Mouse (Mus musculus) heart, postnatal 25 days (tissue): Measurements from ENCODE around the gene Nexn. TPM values are rescaled to one million over a fixed set of nuclear protein-coding genes. Genes with fewer than 3 reads are reported as not detected.
"Not testable (repeated sequence)": the region's sequence is repeated elsewhere in the genome, so short reads cannot be mapped to it uniquely, and the experiment has no call there.

ENCODE experiments used
- DNase-seq: peaks from one replicate; pipeline ENCODE4 v3.0.0; 2022; ENCODE audit warnings: low spot score
- intact Hi-C: fragments of 180-260 bp; cut with DNase I; formaldehyde crosslinking; loops from one replicate; pipeline ENCODE4 v1.15.1; 2025
- total RNA-seq, 2 experiments: library from RNA; stranded (reverse); gene quantifications; 2 replicates each; pipeline ENCODE4 v1.2.3; 2021

The Nexn gene
- total RNA-seq, 2 experiments from 2014 or later = 324 to 334 TPM

- intact Hi-C loops = no loop called here
- no peak for DNase-seq
Measured at GRCm38 (mm10) chr3:152207156-152207555, 59.0 kb downstream of the Nexn start.

DNA sequence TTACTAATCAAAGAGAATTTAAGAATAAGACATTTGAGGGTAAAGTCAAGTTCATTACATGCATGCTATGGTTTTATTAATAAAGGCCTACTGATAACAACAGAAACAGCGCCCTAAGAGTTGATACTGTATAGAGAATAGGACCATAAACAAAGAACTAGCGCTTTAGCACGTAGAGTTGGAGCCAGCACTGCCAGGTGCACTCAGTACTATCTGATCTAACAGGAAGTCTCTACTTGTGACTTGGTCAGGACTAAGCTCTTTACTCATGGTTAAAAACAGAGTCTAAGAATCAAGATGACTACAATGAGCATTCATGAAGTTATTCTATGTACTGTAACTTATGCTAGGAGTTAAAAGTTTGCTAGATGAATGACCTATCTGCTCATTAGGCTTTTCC, 61.6 kb downstream of the Nexn start:
- intact Hi-C loops = no loop called here
- DNase-seq = no peak

GRCm38 (mm10) chr3:152203996-152204395, 62.2 kb downstream of the Nexn start:
- no peak for DNase-seq
- intact Hi-C loops = no loop called here

- no peak for DNase-seq
- intact Hi-C loops = no loop called here
Measured at GRCm38 (mm10) chr3:152203411-152203810, 62.7 kb downstream of the Nexn start.

GRCm38 (mm10) chr3:152202942-152203341, 63.2 kb downstream of the Nexn start:
- intact Hi-C loops = no loop called here
- no peak for DNase-seq

DNA sequence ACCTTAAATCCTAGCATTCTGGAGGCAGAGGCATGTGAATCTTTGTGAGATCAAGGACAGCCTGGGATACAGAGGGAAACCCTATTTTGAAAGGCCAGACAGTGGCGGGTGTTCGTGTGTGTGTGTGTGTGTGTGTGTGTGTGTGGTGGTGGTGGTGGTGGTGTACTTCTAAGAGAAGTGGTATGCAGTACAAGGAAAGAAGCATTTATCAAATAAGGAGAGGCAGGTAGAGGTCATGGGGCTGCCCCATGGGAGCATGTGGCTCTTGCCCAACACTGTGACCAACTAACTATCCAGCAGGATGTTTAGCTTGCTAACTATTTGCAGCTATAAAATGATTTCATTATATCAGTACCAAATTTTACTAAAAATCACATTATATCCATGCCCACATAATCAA, 64.5 kb downstream of the Nexn start:
- intact Hi-C loops = no loop called here
- DNase-seq = no peak

DNA sequence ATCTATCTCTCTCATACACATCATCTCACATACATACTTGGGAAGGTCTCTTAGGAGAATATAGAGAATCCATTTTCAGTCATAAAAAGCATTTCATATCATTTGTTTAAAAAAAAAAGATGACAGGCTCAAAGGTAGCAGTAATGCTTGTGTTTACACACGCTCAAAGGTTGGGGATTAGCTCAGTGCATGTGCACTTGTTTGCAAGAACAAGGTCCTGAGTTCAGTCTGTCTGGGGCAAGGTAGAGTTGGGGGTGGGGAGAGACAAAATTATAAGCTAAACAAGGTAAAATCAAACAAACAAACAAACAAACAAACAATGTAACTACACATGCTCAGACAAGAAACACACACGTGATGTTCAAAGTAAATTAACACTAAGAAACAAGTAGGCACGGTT, 65.0 kb downstream of the Nexn start:
- intact Hi-C loops = no loop called here
- DNase-seq = no peak

DNA sequence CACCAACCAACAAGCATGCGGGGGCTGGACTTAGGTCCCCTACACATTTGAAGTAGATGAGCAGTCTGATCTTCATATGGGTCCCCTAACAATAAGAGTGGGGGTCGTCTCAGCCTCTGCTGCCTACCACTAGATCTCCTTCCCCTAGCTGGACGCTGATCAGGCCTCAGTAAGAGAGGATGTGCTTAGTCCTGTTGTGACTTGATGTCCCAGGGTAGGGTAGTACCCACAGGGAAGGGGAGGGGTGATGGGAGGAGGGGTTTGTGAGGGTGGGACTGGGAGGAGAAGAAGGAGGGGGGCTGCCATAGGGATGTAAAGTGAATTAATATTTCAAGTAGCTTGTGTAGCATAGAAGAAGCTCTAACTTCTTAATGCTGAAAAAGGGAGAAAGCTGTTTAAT, 67.0 kb downstream of the Nexn start:
- intact Hi-C loops = no loop called here
- no peak for DNase-seq

DNA sequence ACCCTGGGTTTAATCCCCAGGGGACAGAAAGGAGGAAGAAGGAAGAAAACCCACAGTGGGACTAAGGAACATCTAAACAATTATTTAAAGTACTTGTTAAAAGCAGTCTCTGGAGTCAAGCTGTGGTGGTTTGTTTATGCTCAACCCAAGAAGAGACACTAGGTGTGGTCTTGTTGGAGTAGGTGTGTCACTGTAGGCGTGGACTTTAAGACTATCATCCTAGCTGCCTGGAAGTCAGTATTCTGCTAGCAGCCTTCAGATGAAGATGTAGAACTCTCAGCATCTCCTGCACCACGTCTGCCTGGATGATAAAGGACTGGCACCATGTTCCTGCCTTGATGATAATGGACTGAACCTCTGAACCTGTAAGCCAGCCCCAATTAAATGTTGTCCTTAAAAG, 68.9 kb downstream of the Nexn start:
- intact Hi-C loops, DNase-seq: not testable (repeated sequence)

DNA sequence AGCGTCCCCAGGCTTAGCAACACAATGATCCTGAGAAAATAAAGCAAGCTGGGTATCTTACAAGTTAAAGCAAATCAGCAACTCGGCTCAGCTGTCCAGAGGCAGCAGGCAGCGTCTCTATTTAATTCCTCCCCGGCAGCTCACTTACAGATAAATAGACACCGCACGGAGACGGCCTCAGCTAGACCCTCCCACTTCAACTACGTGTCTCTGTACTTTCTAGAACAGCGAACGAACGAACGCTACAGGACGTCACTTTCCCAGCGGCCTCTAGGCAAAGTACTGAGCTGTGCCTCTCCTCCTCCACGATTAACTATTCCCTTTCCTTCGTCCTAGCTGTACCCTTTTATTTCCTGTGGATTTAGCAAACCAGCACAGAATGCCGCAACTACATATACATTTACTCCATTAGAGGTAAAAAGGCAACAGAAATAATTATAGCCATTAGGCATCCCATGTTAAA, 72.5 kb downstream of the Nexn start:
- intact Hi-C loops = loop anchor here (1.0 to 5.0 kb wide), 3 partner anchors 17 to 81 kb away; partner anchors contain the start of genes Dnajb4, Fubp1 and Gipc2
- peak; percentile 84 for DNase-seq

- intact Hi-C loops = loop anchor here (1.0 to 5.0 kb wide), 3 partner anchors 17 to 81 kb away; partner anchors contain the start of genes Dnajb4, Fubp1 and Gipc2
- DNase-seq = no peak
Measured at GRCm38 (mm10) chr3:152193177-152193576, 73.0 kb downstream of the Nexn start.

DNA sequence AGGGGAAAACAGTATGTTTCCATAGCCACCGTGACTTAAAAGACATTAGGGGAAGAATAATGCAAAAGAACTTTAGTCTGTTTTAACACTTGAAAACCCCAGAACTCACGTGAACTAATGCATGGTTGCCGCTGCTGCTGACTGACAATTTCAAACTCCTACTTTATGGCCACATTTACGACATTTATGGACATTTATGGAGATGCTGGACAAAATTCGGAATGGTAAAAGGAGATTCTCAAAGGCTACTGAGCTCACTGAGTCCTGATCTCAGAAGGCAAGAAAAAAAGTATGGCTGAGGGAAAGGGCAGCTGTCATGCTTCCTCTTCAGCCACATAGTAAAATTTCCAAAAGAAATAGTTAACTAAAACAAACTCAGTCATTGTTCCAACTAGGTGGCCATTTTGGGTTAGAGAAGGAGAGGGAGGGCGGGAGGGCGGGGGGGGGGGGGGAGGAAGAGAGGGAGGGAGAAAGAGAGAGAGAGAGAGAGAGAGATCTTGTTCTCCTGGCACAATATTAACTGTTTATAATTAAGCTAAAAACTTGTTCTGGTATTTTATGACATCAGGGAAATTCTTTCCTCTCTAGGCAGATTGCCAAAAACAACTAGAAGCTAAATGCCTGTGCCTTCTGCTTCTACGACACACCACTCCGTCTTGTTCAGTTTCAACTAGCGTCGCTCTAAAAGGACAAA, 73.8 kb downstream of the Nexn start:
- DNase-seq = no peak
- intact Hi-C loops = loop anchor here (5.0 kb wide), 1 partner anchor 80 kb away; no protein-coding TSS in a partner anchor

DNA sequence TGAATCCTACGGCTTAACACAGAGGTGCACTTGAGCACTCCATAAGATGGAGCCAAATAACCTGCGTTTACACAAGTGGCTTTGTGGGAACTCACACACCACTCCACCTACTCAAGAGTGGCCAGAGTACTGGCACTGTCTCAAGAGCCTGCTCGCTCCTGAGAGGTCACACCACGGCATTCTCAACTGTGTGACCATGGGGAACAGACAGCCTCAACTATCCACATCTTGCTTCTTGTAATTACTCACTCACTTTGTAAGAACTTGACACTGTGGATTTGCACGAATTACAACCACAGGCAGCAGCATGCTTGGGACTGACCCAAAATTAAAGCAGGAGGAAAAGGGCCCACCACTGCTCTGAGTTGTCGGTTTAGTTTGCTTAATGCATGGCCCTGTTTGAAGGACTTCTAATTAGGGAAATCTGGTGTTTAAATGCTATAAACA, 74.3 kb downstream of the Nexn start:
- intact Hi-C loops = loop anchor here (5.0 kb wide), 1 partner anchor 80 kb away; no protein-coding TSS in a partner anchor
- peak; percentile 15 for DNase-seq

- no peak for DNase-seq
Measured at GRCm38 (mm10) chr3:152190679-152191477, 75.3 kb downstream of the Nexn start.

GRCm38 (mm10) chr3:152189306-152189705, 76.8 kb downstream of the Nexn start:
- DNase-seq = no peak
- intact Hi-C loops = loop anchor here (5.0 kb wide), 1 partner anchor 42 kb away; no protein-coding TSS in a partner anchor

More at GRCm38 (mm10) chr3:152190679-152191477, 75.3 kb downstream of the Nexn start:
- intact Hi-C loops = loop anchor here (5.0 kb wide), 1 partner anchor 79 kb away; no protein-coding TSS in a partner anchor

Other genes starting within 250 kb of the Nexn start
- 1 to 10 TPM; 3.6 to 4.0 TPM for gene Gipc2, start 100.1 kb downstream of the Nexn start, total RNA-seq
- gene Dnajb4, start 56.0 kb downstream of the Nexn start, total RNA-seq = 100 to 1,000 TPM in 1 of 2 experiments, 10 to 100 TPM in 1; 87.8 to 113 TPM
- gene Fubp1, start 55.9 kb downstream of the Nexn start, total RNA-seq = 10 to 100 TPM; 54.6 to 58.4 TPM
- gene Miga1, start 74.1 kb upstream of the Nexn start, total RNA-seq = 10 to 100 TPM in 1 of 2 experiments, 1 to 10 TPM in 1; 9.6 to 10.3 TPM
- gene Usp33, start 80.1 kb upstream of the Nexn start, total RNA-seq = 10 to 100 TPM; 22.3 to 25.2 TPM
- 10 to 100 TPM; 22.8 to 23.5 TPM for gene Zzz3, start 129.1 kb upstream of the Nexn start, total RNA-seq